Mouse (Mus musculus): ENCODE data around the gene Cdt1. TPM values are rescaled to one million over a fixed set of nuclear protein-coding genes. Genes with fewer than 3 reads are reported as not detected.
A peak's percentile ranks its signal among the peaks of the same experiment; 100 is the strongest.

Gene Cdt1
- polyA plus RNA-seq, 1 experiment from 2014 or later: 37.0 TPM

DNA sequence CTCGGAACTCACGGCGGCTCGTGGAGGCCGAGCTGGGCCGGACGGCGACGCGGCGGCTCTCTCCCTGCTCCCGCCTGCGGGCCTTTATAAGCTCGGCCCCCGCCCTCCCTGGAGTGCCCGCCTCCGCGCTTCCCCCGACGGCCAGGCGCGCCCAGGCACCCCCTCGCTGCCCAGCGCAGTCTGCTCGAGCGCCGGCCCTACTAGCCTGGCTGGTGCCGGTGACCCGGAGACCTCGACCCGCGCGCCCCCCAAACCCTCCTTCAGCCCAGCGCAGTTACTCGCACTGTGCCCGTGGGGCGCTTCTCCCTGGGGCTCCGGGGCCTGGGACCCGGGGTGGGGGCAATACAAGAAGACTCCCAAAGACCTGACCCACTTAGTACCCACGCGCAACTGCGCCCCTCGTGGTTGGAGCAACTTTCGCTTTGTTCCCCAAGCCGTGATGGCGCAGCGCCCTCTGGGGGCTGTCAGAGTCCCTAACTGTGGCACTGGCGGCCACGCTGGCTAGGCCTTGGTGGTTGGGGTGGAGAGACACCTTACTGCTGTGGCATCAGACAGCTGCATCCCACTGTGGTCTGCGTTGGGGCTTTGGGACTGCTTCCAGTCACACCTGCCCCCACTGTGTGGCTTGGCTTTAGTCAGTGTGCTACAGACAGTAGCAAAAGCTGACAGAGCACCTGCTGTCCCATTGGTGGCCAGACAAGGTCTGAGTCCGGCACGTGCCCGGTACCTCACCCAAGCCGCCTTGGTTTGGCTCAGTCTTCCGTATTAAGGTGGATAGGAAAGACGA is 16.4 kb upstream of the Cdt1 start, which contains the start of gene Piezo1:
Gene Piezo1 (minus strand): TSS at position 65 of the 787 bp plus-strand sequence.
- Histone ChIP-seq H3K4me3 (replicated peaks) (peak within 1 kb of the TSS; percentile 83), H3K4me1 (peaks cover 47% of the 10 kb centered on the region), H3K4me2 (peak within 1 kb of the TSS; percentile 93), H3K27me3 (replicated peaks) (no peaks in the 10 kb centered on the region), H3K36me3 (no peaks in the 10 kb centered on the region), H3K27ac (peak within 1 kb of the TSS; percentile 90), H3K9me3 (no peaks in the 10 kb centered on the region), H3K9ac (peak within 1 kb of the TSS; percentile 78)
- peak; percentile 82 for ATAC-seq (ENCODE audit: insufficient read depth, low FRiP score, low read depth)
- 11% methylated on average over 55 of the region's 56 CpGs for WGBS

DNA sequence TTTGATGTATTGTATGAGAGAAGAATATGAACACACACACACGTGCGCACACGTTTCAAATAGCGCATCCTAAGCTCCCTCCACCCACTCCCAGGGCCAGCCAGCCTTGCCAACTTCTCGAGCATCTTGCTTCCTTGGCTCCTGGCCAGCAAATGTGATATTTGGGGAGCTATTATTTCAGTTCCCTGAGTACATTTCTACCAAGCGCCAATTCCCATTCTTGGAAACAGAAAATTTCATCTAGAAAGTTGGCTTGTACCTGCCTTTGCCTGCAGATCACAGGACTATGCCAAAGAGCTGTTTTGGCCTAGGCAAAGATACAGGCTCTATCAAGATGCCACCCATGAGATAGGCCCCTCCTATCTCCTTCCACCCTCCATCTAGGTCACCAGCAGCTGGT is 13.0 kb upstream of the Cdt1 start:
- H3K4me3 ChIP-seq (replicated peaks): no peak overlapping the region
- H3K27ac ChIP-seq: no peak overlapping the region
- WGBS: 61% methylated on average over 6 of the region's 6 CpGs
- H3K4me1 ChIP-seq: peaks cover 24% of the 10 kb centered on the region
- H3K27me3 ChIP-seq (replicated peaks): no peaks in the 10 kb centered on the region
- no peak for ATAC-seq (ENCODE audit: insufficient read depth, low FRiP score, low read depth)
- no peaks in the 10 kb centered on the region for H3K9me3 ChIP-seq
- H3K36me3 ChIP-seq: no peaks in the 10 kb centered on the region
- H3K9ac ChIP-seq: no peak overlapping the region
- no peak overlapping the region for H3K4me2 ChIP-seq

DNA sequence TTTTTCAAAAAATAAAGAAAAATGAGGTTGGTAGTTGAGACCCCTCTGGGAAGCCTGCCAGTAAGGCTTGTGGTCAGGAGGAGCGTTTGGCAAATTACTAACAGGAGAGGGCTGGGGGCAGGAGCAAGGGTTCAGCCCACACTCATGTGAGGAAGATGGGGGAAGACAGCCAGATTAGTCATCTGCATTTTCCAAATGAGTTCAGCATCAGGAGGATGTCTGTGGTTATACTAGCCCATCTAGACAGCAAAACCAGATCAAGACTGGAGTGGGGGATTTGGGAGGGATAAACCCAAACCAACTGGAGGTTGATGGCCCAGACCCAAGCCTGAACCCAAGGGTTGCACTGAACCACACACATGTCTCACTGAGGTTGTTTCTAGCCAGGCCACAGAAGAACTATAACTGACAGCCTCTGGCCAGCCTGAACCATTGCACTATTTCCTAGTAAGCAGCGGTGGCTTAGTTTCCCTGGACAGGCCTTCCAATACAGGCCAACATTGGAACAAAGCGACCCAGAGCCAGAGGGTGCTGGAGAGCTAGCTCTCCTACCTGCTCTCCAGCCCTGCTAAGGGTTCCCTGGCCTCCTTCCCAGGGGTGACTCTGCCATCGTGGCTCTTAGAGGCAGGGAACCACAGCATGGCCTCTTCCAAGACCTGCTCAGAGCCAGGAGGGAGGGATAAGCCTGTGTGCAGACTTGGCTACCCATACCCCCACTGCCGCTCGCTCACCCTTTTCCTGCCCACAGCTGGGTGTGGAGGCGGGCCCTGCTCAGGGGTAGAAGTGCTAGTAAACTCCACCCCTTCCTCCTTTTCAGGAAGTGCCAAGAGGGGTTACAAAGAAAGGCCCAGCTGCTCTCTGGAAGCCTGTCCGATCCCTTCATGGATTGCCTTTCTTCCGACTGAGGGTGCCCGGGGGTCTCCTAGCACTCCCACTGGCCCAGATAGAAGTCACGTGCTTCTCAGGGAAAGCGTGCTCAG is 11.5 kb upstream of the Cdt1 start:
- H3K27me3 ChIP-seq (replicated peaks): no peaks in the 10 kb centered on the region
- H3K4me1 ChIP-seq: peaks cover 18% of the 10 kb centered on the region
- WGBS: 57% methylated on average over 12 of the region's 12 CpGs
- H3K9ac ChIP-seq: no peak overlapping the region
- H3K4me2 ChIP-seq: peak overlapping the region; percentile 28
- no peak overlapping the region for H3K4me3 ChIP-seq (replicated peaks)
- 0 out of 2 replicates have a peak, but pooled peaks have one; percentile 41 for ATAC-seq (ENCODE audit: insufficient read depth, low FRiP score, low read depth)
- peak overlapping the region; percentile 76 for H3K27ac ChIP-seq
- no peaks in the 10 kb centered on the region for H3K9me3 ChIP-seq
- no peaks in the 10 kb centered on the region for H3K36me3 ChIP-seq

DNA sequence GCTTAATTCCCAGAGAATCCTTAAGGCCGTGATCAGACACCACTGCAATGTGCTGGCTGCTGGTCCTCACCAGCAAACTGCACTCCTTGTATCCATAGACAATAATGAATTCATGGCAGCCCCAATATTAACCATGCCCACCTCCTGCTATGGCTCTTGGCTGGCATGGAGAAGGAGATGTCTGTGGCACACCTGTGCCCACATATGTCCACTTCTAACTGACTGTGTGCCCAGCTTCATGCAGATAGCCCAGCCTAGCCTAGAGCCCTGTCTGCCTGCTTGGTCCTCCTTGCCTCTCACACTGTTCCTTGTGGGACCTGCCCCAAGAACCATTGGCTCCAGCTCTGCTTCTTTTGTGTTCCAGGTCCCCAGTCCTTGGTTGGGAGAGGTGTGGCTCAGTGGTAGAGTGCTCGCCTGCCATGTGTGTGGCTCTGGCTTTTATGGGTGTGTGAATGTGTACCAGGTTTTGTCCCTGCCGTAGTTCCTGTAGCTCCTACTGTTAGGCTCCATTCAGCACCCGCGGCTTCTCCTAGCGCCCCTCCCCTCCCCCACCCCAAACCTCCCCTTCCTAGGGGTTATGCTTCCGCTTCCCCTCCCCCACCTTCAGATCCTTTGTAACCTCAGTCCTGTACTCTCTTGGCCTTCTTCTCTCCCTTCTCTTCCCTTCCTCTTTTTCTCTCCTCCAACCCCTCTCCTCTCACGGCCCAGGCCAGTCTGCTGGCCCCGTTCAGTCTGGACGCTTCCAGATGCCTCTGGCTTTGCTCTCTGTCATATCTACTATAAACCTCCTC is 10.4 kb upstream of the Cdt1 start:
- 0 out of 2 replicates have a peak overlapping the region, but pooled peaks have one; percentile 28 for H3K4me2 ChIP-seq
- H3K9ac ChIP-seq: no peak overlapping the region
- no peaks in the 10 kb centered on the region for H3K27me3 ChIP-seq (replicated peaks)
- H3K36me3 ChIP-seq: no peaks in the 10 kb centered on the region
- WGBS: 39% methylated on average over 10 of the region's 10 CpGs
- H3K9me3 ChIP-seq: no peaks in the 10 kb centered on the region
- peaks cover 12% of the 10 kb centered on the region; the same call in 1 of the 2 replicates for H3K4me1 ChIP-seq
- H3K27ac ChIP-seq: peak overlapping the region; percentile 76; the same call in 1 of the 2 replicates
- ATAC-seq (ENCODE audit: insufficient read depth, low FRiP score, low read depth): no peak
- no peak overlapping the region for H3K4me3 ChIP-seq (replicated peaks)

GRCm38 (mm10) chr8:122558671-122559349 is 9.0 kb upstream of the Cdt1 start:
- ATAC-seq (ENCODE audit: insufficient read depth, low FRiP score, low read depth): peak; percentile 12; the same call in 1 of the 2 replicates
- Histone ChIP-seq H3K4me2 (no peak overlapping the region), H3K9ac (no peak overlapping the region), H3K4me1 (peaks cover 12% of the 10 kb centered on the region; the same call in 1 of the 2 replicates), H3K9me3 (no peaks in the 10 kb centered on the region), H3K36me3 (no peaks in the 10 kb centered on the region), H3K27me3 (replicated peaks) (no peaks in the 10 kb centered on the region), H3K4me3 (replicated peaks) (no peak overlapping the region), H3K27ac (no peak overlapping the region)
- WGBS: 17% methylated on average over 12 of the region's 12 CpGs

DNA sequence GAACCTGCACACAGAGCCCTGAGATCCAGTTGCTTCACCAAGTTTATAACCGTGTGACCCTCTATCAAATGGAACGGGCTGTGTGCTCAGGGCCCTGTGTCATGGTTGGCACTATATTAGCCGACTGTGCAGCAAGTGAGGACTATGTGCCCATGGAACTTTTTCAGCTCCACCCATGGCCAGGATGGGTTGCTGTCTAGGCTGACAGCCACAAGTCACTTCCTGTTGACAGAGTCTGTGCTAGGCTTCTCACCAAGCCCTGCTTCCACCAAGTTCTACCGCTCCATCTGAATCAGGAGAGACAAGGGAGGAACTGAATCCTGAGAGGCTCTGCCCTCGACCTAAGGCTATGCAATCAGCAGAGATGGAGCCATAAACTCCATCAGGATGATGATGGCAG is 6.6 kb upstream of the Cdt1 start:
- Histone ChIP-seq H3K27ac (no peak overlapping the region), H3K9me3 (no peaks in the 10 kb centered on the region), H3K4me2 (no peak overlapping the region), H3K27me3 (replicated peaks) (no peaks in the 10 kb centered on the region), H3K4me3 (replicated peaks) (no peak overlapping the region), H3K4me1 (peaks cover 12% of the 10 kb centered on the region; the same call in 1 of the 2 replicates), H3K9ac (no peak overlapping the region), H3K36me3 (no peaks in the 10 kb centered on the region)
- no peak for ATAC-seq (ENCODE audit: insufficient read depth, low FRiP score, low read depth)
- WGBS: 71% methylated on average over 5 of the region's 5 CpGs

GRCm38 (mm10) chr8:122564363-122565352 is 3.2 kb upstream of the Cdt1 start:
- ATAC-seq (ENCODE audit: insufficient read depth, low FRiP score, low read depth): no peak
- Histone ChIP-seq H3K27me3 (replicated peaks) (no peaks in the 10 kb centered on the region), H3K4me2 (no peak overlapping the region), H3K4me3 (replicated peaks) (no peak overlapping the region), H3K9me3 (no peaks in the 10 kb centered on the region), H3K36me3 (peaks cover 4% of the 10 kb centered on the region), H3K9ac (no peak overlapping the region), H3K27ac (peak overlapping the region; percentile 57; the same call in 1 of the 2 replicates), H3K4me1 (peaks cover 19% of the 10 kb centered on the region)
- 72% methylated on average over 25 of the region's 25 CpGs for WGBS

GRCm38 (mm10) chr8:122566766-122567165 is 1.0 kb upstream of the Cdt1 start:
- Histone ChIP-seq H3K36me3 (peaks cover 25% of the 10 kb centered on the region), H3K4me2 (peak overlapping the region; percentile 84), H3K9ac (peak overlapping the region; percentile 67; the same call in 1 of the 2 replicates), H3K27me3 (replicated peaks) (no peaks in the 10 kb centered on the region), H3K4me1 (peaks cover 22% of the 10 kb centered on the region), H3K27ac (peak overlapping the region; percentile 96), H3K4me3 (replicated peaks) (peak overlapping the region; percentile 95), H3K9me3 (no peaks in the 10 kb centered on the region)
- WGBS: 27% methylated on average over 6 of the region's 6 CpGs
- no peak for ATAC-seq (ENCODE audit: insufficient read depth, low FRiP score, low read depth)

GRCm38 (mm10) chr8:122568109-122568504 is 292 bp downstream of the Cdt1 start:
- Histone ChIP-seq H3K9ac (peak overlapping the region; percentile 91), H3K27ac (peak overlapping the region; percentile 96), H3K27me3 (replicated peaks) (no peaks in the 10 kb centered on the region), H3K36me3 (peaks cover 38% of the 10 kb centered on the region), H3K4me3 (replicated peaks) (peak overlapping the region; percentile 95), H3K4me1 (peaks cover 22% of the 10 kb centered on the region), H3K4me2 (peak overlapping the region; percentile 84), H3K9me3 (no peaks in the 10 kb centered on the region)
- peak; percentile 19; the same call in 1 of the 2 replicates for ATAC-seq (ENCODE audit: insufficient read depth, low FRiP score, low read depth)
- WGBS: 0% methylated on average over 34 of the region's 34 CpGs

GRCm38 (mm10) chr8:122568881-122569309 is 1.1 kb downstream of the Cdt1 start:
- no peak for ATAC-seq (ENCODE audit: insufficient read depth, low FRiP score, low read depth)

More at GRCm38 (mm10) chr8:122568881-122569309, 1.1 kb downstream of the Cdt1 start:
- Histone ChIP-seq H3K4me2 (peak overlapping the region; percentile 84), H3K4me3 (replicated peaks) (peak overlapping the region; percentile 95), H3K9ac (peak overlapping the region; percentile 42), H3K27ac (no peak overlapping the region), H3K27me3 (replicated peaks) (no peaks in the 10 kb centered on the region), H3K4me1 (peaks cover 22% of the 10 kb centered on the region), H3K9me3 (no peaks in the 10 kb centered on the region), H3K36me3 (peaks cover 38% of the 10 kb centered on the region)
- WGBS: 9% methylated on average over 10 of the region's 10 CpGs
